Mouse (Mus musculus) adrenal gland, postnatal 14 days (tissue): ENCODE data around the gene Eef2k. TPM values are rescaled to one million over a fixed set of nuclear protein-coding genes. Genes with fewer than 3 reads are reported as not detected.

ENCODE experiments used
- DNase-seq: peaks from one replicate; pipeline ENCODE4 v3.0.0; 2021; ENCODE audit warnings: mixed read lengths
- total RNA-seq: library from RNA; stranded (reverse); gene quantifications from 2 replicates; pipeline ENCODE4 v1.2.3, GENCODE M21; 2021

The Eef2k gene
- total RNA-seq, 1 experiment from 2014 or later = 22.4 TPM

DNA sequence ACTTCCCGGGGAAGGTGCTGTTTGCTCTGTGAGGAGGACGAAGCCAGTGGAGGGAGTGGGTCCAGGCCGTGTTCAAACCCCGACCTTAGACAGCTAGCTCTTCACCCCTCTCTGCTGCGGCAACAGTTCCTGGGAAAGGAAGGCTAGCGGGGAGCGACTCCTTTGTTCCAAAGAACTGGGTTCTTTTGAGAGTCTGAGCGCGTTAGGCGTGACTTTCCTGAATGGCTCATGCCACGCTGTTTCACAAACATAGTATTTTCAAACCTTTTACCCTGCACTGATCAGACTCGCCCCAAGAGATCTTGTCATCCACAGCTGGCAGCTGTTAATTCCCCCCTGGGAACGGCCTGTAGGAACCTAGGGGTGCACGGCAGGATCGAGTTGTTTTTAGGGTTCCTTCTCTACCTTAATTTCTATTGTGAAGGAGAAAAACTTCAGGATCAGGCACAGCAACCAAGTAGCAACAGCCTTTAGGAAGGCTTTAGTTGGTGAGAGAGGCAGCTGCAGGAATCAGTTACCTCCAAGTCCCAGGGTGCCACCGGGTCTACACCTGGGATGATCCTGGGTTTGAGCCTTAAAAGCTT is 1.3 kb downstream of the Eef2k start:
- peak; percentile 36 for DNase-seq

GRCm38 (mm10) chr7:120844689-120845088 is 2.1 kb downstream of the Eef2k start:
- no peak for DNase-seq

DNA sequence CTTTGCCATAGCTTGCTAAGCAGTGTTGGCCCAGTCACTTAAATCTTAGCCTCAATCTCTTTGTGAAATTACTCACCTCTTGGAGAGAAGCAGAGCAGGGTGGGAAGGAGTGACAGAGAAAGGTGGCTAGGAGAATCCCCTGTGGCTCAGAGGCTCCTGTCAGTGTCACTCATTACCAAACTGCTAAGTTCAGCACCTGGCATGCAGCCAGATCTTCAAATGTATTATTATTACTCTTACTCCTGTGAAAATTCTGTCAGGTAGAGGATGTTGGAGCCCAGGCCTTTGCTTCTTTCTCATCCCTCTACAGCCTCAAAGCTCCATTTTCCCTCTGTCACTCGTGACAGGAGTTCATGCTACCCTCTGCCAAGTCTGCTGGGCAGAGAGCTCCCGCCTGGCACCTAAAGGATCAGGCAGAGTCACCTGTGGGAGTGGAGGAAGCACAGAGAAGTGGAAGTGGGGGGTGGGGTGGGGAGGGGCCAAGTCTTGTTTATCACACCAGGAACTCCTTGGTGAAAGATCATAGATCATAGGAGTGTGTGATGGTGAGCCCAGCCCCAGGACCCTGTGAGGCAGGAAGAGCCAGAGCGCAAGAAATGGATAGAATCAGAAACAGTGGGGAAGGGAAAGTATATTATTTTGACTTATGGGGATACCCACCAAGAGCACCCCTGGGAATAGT is 6.3 kb downstream of the Eef2k start:
- DNase-seq = no peak

GRCm38 (mm10) chr7:120850165-120850564 is 7.5 kb downstream of the Eef2k start:
- DNase-seq = no peak

- DNase-seq = no peak
Measured at GRCm38 (mm10) chr7:120859854-120860253, 17.2 kb downstream of the Eef2k start.

GRCm38 (mm10) chr7:120860799-120861487 is 18.3 kb downstream of the Eef2k start:
- no peak for DNase-seq

DNA sequence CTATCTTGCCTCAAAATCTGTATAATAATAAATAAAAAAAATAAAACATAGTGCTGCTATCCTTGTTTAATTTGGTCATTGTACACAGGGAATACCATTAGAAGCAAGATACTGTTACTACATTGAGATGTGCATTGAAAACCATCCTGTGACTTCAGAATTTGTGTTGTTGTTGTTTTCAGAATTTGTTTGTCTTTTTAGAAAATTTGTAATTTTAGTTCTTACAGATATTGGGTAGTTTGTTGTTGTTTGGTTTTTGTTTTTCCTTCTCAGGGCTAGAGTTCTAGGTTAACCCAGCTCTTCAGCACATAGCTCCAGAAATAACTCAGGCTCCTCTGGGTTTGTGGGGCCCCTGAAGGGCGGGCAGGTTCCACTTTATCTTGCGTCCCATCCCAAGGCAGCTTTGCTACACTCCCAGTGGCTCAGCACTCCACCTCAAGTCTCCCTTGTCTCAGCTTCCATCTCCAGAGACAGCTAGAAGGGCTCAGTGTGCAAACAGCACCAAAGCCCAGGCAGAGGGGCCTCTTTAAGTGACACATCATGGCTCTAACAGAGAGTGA is 18.9 kb downstream of the Eef2k start:
- no peak for DNase-seq

DNA sequence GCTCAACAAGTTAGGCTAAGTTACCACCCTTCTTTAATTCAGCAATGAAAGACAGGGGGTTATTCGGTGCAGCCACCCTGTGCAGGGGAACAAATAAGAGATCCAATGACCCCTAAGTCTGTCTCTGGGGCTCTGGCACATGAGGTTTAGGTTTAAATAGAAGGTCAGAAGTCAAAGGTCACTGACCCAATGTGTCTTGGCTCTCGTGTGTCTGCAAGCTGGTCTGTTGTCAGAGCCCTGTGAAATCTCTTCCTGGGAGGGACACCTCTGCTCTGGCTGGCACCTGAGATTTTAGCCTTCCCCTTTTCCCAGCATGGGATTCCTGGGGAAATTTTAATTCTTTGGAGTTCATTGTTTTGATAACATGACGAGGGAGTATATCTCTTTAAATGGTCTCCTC is 19.6 kb downstream of the Eef2k start:
- DNase-seq = no peak

- DNase-seq = no peak
Measured at GRCm38 (mm10) chr7:120862626-120863025, 20.0 kb downstream of the Eef2k start.

DNA sequence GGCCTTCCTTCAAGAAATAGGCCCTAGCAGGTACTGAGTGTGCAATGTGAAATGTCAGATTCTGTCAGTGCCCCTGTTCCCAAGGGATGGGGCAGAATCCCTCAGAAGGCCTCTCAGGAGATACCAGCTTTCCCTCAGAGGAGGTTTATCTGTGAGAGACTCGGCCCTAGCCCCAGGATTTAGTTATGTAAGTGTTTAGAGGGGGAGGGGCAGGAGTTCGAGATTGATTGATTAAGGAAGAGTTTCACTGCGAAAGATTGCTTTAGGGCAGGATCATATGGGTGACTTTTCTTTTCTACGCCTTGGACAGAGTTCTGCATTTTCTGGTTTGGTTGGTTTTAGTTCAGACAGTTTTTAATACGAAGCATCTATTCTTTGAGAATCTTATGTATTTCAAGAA is 20.8 kb downstream of the Eef2k start:
- no peak for DNase-seq

DNA sequence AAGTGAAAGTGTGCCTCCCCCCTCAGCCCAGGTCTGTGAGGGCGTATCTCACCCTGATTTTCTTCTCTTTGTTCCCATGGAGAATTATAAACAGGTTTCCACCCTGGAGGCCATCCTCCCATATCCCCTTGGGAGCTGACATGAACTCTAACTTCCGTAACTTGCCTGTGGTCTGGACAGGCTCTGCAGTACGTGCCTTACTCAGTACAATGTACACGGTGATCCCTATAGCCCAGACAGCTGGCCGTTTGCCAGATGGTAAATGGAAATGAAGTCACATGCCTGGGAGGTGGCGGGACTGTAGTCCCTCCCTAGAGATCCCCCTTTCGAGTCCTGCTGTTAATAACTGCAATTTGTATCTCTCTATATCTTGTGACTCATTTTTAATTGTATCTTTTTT is 22.5 kb downstream of the Eef2k start:
- peak; percentile 40 for DNase-seq

- peak; percentile 71 for DNase-seq
Measured at GRCm38 (mm10) chr7:120865832-120866231, 23.2 kb downstream of the Eef2k start.

GRCm38 (mm10) chr7:120866684-120867083 is 24.1 kb downstream of the Eef2k start:
- no peak for DNase-seq

DNA sequence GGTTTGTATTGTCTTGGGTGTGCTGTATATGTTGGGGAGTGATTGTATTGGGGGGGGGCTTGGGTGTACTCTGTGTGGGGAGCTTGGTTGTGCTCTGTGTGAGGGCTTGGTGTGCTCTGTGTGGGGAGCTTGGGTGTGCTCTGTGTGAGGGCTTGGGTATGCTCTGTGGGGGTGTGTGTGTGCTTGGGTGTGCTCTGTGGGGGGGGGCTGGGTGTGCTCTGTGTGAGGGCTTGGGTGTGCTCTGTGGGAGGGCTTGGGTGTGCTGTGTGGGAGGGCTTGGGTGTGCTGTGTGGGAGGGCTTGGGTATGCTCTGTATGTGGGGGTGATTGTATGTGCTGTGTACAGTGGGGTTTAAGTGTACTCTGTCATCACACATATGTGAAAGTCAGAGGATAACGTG is 25.1 kb downstream of the Eef2k start:
- DNase-seq = no peak

GRCm38 (mm10) chr7:120869883-120870282 is 27.3 kb downstream of the Eef2k start:
- DNase-seq = no peak

DNA sequence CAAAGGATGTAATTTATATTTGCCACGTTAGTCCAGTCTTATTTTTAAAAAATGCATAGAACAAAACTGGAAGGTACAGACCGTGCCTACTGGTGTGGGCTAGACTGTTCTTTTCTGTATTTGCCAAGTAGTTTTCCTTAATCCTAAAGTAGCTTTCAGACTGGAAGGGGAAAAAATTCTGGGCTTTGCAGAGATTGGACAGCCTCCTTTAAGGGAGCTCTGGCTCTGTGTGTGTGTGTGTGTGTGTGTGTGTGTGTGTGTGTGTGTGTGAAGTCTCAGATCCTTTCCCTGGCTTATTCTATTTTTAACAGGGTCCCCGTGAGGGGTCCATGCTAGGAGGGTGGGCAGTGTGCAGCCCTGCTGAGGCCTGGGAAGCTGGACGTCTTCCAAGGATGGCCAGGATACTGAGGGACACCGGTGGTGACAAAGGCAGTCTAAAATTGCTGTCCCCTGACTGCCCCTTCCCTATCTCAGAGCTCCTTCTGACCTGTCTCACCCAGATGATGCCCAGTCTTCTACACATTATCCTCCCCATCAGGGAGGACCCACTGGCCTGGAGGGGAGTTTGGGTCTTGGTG is 27.9 kb downstream of the Eef2k start:
- peak; percentile 29 for DNase-seq

GRCm38 (mm10) chr7:120873083-120873482 is 30.5 kb downstream of the Eef2k start:
- DNase-seq = peak; percentile 20

GRCm38 (mm10) chr7:120874021-120874420 is 31.4 kb downstream of the Eef2k start:
- no peak for DNase-seq

GRCm38 (mm10) chr7:120874764-120875539 is 32.3 kb downstream of the Eef2k start:
- DNase-seq = no peak

DNA sequence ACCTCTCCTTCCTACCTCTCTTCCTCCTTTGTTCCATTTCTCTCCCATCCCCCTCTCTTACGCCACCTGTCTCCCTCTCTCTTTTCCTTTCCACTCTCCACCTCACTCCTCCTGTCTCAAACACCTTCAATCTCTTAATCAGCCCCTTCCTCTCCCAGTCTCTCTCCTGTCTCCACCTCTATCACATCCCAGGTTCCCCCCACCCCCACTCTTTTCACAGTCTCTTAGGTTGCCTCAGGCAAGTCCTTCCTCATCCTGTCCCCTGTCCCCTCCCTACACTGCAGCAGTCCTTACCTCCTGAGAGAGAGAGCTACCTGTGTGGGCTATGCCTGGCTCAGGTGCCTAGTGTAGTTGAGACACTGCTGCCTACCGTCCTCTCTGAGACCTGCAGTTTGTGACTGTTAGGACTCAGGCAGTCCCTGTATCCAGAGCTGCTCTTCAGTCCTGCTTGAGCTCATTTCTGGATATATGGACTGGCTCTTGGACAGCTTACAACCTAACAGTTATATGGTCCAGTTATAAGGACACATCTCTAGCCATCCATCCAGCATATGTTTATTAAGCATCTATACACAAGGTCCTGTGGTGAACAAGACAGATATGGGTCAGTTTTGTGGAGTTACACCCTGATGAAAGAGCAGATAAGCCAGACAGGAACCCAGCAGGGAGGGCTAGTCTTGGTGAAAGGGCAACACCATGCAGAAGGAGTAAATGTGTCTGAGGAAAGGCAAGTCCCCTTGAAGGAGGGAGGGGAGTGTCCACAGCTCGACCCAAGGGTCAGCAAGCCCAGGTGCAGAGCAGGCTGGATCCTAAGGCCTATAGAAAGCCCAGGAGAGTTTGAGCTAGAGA is 33.1 kb downstream of the Eef2k start:
- no peak for DNase-seq

DNA sequence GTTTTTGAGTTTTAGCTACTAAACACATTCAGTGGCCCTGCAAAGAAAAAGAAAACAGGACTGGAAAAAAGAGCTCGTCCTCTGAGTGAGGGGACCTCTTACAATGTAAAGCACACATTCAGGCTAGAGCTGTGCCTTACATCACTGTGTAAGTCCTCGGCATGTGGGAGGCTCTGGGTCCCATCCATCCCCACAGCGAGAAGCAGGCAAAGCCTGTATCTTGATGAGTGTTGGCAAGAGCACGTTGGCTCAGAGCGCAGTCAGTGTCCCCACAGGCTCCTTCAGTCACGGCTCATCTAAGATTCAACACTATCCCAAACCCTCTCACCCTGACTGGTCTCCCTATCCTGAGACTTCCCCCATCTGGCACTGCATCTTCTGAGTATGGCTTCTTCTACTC is 35.6 kb downstream of the Eef2k start:
- DNase-seq = no peak
